Mouse (Mus musculus) lung, adult 2 months (tissue): ENCODE measurements around the gene Naa11.

Source experiments
- CTCF ChIP-seq: fragments of 200-500 bp; IDR thresholded peaks from 2 replicates; pipeline ENCODE4 v1.5.1; 2011; ENCODE audit warnings: mild to moderate bottlenecking, low read length, control low read depth; ENCODE audit not compliant: insufficient read depth
- POLR2A ChIP-seq: fragments of 200-500 bp; IDR thresholded peaks from 2 replicates; pipeline ENCODE4 v1.6.1; 2011; ENCODE audit warnings: low read depth, mild to moderate bottlenecking, control low read depth, low read length, borderline replicate concordance; ENCODE audit errors: extremely low read depth

DNA sequence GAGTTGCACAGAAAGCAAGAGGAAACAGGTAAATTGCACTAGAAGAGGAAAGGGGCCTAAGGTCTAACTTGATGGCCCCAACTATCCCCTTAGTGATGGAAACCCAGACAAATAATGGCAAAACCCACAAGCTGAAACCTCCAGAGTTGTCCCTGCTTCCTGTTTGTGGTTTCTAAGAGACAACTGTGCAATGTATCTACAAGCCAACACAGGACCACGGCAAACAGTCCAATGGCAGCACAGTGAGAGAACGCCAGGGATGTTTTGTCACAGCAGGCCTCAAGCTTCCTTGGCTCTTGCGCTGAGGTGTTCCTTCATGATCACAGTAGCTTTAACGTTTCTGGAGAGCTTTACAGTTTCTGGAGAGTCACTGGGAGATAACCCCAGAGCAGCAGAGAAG, 7.8 kb downstream of the Naa11 start:
- TF ChIP-seq POLR2A (no peak), CTCF (no peak)
